Mouse (Mus musculus) hindbrain, postnatal 0 days (tissue): ENCODE data around the gene Urb2. TPM values are rescaled to one million over a fixed set of nuclear protein-coding genes. Genes with fewer than 3 reads are reported as not detected.

Experiments used
- ATAC-seq: fragments of 200-750 bp; cut with Nextera tagmentation; 2 replicates; pipeline ENCODE4 v1.8.0; 2017; ENCODE audit warnings: mild to moderate bottlenecking, moderate TSS enrichment, moderate library complexity
- DNase-seq: peaks from one replicate; pipeline ENCODE4 v3.0.0-alpha.2; 2015; ENCODE audit warnings: low spot score
- H3K27ac ChIP-seq: fragments of 300-500 bp; sonication (generic); 2 replicates; pipeline ENCODE4 v1.5.1; 2014; ENCODE audit warnings: mild to moderate bottlenecking
- H3K27me3 ChIP-seq: fragments of 300-500 bp; sonication (generic); 2 replicates; pipeline ENCODE4 v1.6.1; 2014; ENCODE audit warnings: low read length, mixed read lengths; ENCODE audit not compliant: insufficient read depth
- H3K36me3 ChIP-seq: fragments of 300-500 bp; sonication (generic); 2 replicates; pipeline ENCODE4 v1.6.1; 2014; ENCODE audit warnings: low read length, mixed read lengths; ENCODE audit not compliant: insufficient read depth
- H3K4me1 ChIP-seq: fragments of 300-500 bp; sonication (generic); 2 replicates; pipeline ENCODE4 v1.6.1; 2014; ENCODE audit warnings: antibody characterized with exemption, low read length, mixed read lengths; ENCODE audit not compliant: insufficient read depth
- H3K4me2 ChIP-seq: fragments of 300-500 bp; sonication (generic); 2 replicates; pipeline ENCODE4 v1.6.1; 2014; ENCODE audit warnings: low read depth, mild to moderate bottlenecking, low read length, moderate library complexity, mixed read lengths
- H3K4me3 ChIP-seq: fragments of 300-500 bp; sonication (generic); 2 replicates; pipeline ENCODE4 v1.5.1; 2014; ENCODE audit warnings: low read length
- H3K9ac ChIP-seq: fragments of 300-500 bp; sonication (generic); replicated peaks from 2 replicates; pipeline ENCODE4 v1.6.1; 2014; ENCODE audit warnings: mild to moderate bottlenecking, low read length, moderate library complexity, mixed read lengths
- H3K9me3 ChIP-seq: fragments of 300-500 bp; sonication (generic); 2 replicates; pipeline ENCODE4 v1.6.1; 2016; ENCODE audit warnings: low read length, mixed read lengths
- CTCF ChIP-seq: IDR thresholded peaks from 2 replicates; pipeline ENCODE4 v1.5.1; 2016; ENCODE audit warnings: antibody characterized with exemption, control low read depth, low read depth
- WGBS: fragments of 180-500 bp; shearing (Covaris S2); extraction: QIAGEN DNeasy Blood & Tissue Kit; methylation state at CpG from one replicate; pipeline ENCODE4 v1.1.7; 2014; 5-methylcytosine and 5-hydroxymethylcytosine counted together
- polyA plus RNA-seq: library from polyadenylated mRNA; unstranded; fragments of >200 nt; fragmentation: Nextera tagmentation; extraction: Ambion mirVana; gene quantifications from 2 replicates; pipeline ENCODE4 v1.2.1, GENCODE M21; 2015
- total RNA-seq: library from RNA; depleted of rRNA; stranded (reverse); fragments of >200 nt; gene quantifications from 2 replicates; pipeline ENCODE4 v1.2.3, GENCODE M21; 2014

Urb2 gene
- total and polyA plus RNA-seq, 2 experiments from 2014 or later: 1.7 to 13.5 TPM

DNA sequence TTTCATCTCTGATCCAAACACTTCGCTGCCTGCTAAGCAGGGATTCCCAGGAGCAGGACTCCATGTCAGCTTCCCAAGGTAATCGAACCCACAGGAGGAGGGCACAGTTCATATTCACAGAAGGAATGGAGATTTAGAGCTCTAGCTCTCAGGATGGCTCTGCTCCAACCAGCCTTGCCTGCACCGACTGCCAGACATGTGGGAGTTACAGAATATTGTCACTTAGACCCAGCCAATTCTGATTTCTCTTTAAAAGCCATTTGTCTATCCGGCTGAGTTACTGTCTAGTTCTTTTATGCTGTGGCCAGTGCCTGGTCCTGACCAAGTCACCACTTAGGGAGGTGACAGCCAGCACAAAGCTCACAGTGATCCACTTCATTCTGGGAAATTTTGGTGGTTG is 39.6 kb upstream of the Urb2 start:
- no peak for TF ChIP-seq CTCF
- H3K27ac ChIP-seq: no peak overlapping the region
- ATAC-seq: no peak
- peaks cover 7% of the 10 kb centered on the region for H3K4me1 ChIP-seq
- H3K4me2 ChIP-seq: peak overlapping the region; percentile 94
- no peaks in the 10 kb centered on the region for H3K27me3 ChIP-seq
- no peak overlapping the region; the same call in 1 of the 2 replicates for H3K9ac ChIP-seq
- no peaks in the 10 kb centered on the region for H3K9me3 ChIP-seq
- peak overlapping the region; percentile 78 for H3K4me3 ChIP-seq
- no peak for DNase-seq
- no peaks in the 10 kb centered on the region for H3K36me3 ChIP-seq
- WGBS: 26% methylated on average over 4 of the region's 4 CpGs

DNA sequence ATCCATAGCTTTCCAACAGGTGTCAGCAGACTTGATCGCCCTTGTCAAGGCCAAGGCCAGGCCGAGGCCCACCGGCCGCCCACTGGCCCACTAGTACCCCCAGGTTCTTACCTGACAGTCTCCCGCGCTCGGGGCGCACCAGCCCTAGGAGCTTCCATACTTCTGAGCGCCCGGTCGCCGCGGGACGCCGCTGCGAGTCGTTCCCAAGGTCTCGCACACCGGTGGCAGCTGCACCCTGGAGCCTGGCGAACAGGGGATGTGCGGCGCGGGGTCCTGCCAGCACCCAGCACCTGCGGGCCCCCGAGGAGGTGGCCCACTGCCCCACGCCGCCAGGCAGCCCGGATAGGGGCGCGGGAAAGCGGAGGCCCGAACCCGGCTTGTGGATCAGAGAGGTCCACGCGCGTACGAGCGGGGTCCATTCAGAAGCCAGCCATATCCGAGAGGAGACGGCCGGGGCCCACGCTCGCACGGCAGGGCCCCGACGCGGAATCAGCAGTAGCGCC is 39.0 kb upstream of the Urb2 start:
- WGBS: under 1% methylated on average over 33 of the region's 48 CpGs
- Histone ChIP-seq H3K4me3 (peak overlapping the region; percentile 78), H3K36me3 (no peaks in the 10 kb centered on the region), H3K4me1 (peaks cover 7% of the 10 kb centered on the region), H3K27me3 (no peaks in the 10 kb centered on the region), H3K9ac (peak overlapping the region; percentile 79), H3K9me3 (no peaks in the 10 kb centered on the region), H3K27ac (peak overlapping the region; percentile 74; the same call in 1 of the 2 replicates), H3K4me2 (peak overlapping the region; percentile 94)
- TF ChIP-seq CTCF: no peak
- DNase-seq: peak; percentile 12
- peak; percentile 40 for ATAC-seq

DNA sequence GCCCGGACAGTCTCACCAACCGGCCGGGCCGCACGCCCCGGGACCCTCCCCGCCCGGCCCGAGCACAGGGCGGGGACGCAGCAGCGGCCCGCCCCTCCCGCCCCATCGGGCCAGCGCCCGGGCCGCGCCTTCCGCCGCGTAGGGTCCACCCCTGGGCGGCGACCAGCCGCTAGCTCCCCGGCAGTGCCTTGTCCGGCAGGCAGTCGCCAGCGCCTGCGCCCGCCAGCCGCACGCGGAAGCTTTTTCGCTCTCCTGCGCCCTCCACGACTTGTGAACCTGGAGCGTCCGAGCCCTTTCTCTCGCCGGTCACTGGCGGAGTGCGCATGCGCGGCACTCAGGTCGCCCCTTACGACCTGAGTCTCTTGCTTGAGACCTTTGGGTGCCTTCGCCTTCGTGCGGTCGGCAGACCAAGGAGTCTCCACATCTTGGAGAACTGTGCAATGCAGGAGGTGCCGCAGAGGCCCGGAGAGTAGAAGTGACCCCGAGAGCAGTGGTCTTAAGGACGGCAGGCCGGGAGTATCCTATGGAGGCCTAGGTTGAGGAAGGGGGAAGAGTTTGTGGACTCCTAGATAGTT is 38.4 kb upstream of the Urb2 start, which contains the start of gene Abcb10:
Gene Abcb10 (minus strand): TSS at position 297 of the 575 bp plus-strand sequence.
- H3K9me3 ChIP-seq: no peaks in the 10 kb centered on the region
- no peak for TF ChIP-seq CTCF
- H3K27me3 ChIP-seq: no peaks in the 10 kb centered on the region
- H3K27ac ChIP-seq: peak within 1 kb of the TSS; percentile 74; the same call in 1 of the 2 replicates
- H3K36me3 ChIP-seq: no peaks in the 10 kb centered on the region
- under 1% methylated on average over 40 of the region's 56 CpGs for WGBS
- peak within 1 kb of the TSS; percentile 94 for H3K4me2 ChIP-seq
- H3K4me3 ChIP-seq: peak within 1 kb of the TSS; percentile 78
- H3K4me1 ChIP-seq: peaks cover 7% of the 10 kb centered on the region
- H3K9ac ChIP-seq: peak within 1 kb of the TSS; percentile 79
- DNase-seq (peak; percentile 89), ATAC-seq (peak; percentile 93)

DNA sequence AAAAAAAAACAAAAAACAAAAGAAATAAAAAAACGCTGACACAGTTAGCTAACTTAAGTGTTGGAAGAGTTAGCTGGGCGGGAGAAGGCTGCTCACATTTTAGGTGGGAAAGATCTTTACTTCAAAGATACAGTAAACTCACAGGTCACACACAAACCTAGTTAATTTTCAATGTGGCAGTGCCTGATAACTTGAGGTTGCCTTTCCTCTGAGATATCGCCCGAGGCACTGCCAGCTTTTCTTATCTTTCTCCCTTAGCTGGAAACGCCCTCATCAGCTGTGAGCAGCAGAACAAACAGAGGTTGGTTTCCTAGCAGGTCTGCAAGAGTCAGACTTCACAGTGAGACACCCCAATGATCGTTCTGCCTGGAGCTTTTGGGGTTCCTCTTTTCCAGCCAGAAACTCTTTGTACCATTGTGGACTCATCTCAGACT is 32.7 kb upstream of the Urb2 start:
- no peak overlapping the region for H3K4me2 ChIP-seq
- ATAC-seq (no peak), DNase-seq (no peak)
- H3K4me1 ChIP-seq: no peaks in the 10 kb centered on the region
- no peaks in the 10 kb centered on the region for H3K36me3 ChIP-seq
- H3K9ac ChIP-seq: no peak overlapping the region
- TF ChIP-seq CTCF: no peak
- H3K27ac ChIP-seq: no peak overlapping the region
- H3K27me3 ChIP-seq: no peaks in the 10 kb centered on the region
- no peak overlapping the region for H3K4me3 ChIP-seq
- 76% methylated on average over 6 of the region's 6 CpGs for WGBS
- no peaks in the 10 kb centered on the region for H3K9me3 ChIP-seq

DNA sequence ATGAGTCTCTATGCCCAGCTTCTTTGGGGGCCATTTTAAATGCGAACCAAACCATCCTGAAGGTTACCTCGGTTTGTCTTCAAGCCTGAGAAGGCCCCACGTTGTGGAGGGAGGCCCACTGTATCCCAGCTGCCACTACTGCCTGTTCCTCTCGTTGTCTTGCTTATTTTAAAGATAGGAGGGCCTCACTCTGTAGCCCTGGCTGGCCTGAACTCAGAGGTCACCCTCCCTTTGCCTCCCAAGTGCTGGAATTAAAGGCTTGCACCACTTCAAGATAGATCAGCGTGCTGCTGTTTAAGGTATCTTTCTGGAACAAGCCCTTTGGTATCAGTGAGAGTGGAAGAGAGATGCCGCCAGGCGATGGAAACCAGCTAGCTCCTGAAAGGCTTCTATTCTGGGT is 32.2 kb upstream of the Urb2 start:
- ATAC-seq (no peak), DNase-seq (no peak)
- no peaks in the 10 kb centered on the region for H3K27me3 ChIP-seq
- no peak overlapping the region for H3K9ac ChIP-seq
- H3K4me2 ChIP-seq: no peak overlapping the region
- no peaks in the 10 kb centered on the region for H3K36me3 ChIP-seq
- H3K4me3 ChIP-seq: no peak overlapping the region
- H3K27ac ChIP-seq: no peak overlapping the region
- WGBS: 76% methylated on average over 7 of the region's 7 CpGs
- no peaks in the 10 kb centered on the region for H3K9me3 ChIP-seq
- H3K4me1 ChIP-seq: no peaks in the 10 kb centered on the region
- no peak for TF ChIP-seq CTCF

DNA sequence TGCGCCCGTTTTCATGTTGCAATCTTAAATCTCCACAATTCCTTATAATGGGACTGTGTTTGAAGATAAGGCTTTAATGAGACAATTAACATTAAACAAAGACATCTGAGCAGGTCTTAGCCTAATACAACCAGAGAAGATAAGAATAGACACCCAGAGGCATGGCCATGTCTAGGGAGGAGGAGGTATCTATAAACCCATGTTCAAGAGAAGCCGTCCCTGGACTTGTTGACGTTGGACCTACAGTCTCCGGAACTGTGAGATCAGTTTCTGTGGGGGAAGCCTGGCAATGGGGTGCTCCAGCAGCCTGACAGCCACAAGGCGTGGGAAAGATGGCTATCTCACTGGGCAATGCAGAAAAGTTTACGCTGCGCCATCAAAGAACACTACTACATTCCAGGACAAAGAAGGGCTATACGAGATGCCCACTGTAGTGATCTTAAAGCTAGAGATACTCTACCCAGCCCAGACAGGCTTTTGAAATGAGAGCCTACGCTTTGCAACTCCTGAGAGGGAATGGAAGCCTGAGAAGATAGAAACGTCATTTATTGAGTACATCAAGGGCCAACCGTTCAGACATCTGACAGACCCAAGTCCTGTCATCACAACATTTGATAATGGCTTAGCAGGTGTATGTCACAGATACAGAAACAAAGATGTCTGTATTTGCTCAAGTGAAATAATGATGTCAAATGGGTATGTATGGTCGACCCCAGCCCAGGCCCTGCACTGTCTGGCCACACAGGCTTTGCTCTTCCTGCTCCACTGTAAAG is 30.8 kb upstream of the Urb2 start:
- no peak overlapping the region for H3K27ac ChIP-seq
- H3K27me3 ChIP-seq: no peaks in the 10 kb centered on the region
- WGBS: 91% methylated on average over 13 of the region's 13 CpGs
- H3K36me3 ChIP-seq: no peaks in the 10 kb centered on the region
- ATAC-seq (no peak), DNase-seq (no peak)
- no peaks in the 10 kb centered on the region for H3K4me1 ChIP-seq
- H3K4me3 ChIP-seq: no peak overlapping the region
- no peak for TF ChIP-seq CTCF
- no peak overlapping the region for H3K4me2 ChIP-seq
- no peaks in the 10 kb centered on the region for H3K9me3 ChIP-seq
- no peak overlapping the region for H3K9ac ChIP-seq
